Mouse (Mus musculus): ENCODE data around the gene Thumpd2. TPM values are rescaled to one million over a fixed set of nuclear protein-coding genes. Genes with fewer than 3 reads are reported as not detected.

The Thumpd2 gene
- polyA plus RNA-seq, 1 experiment from 2014 or later, result 12.3 TPM

DNA sequence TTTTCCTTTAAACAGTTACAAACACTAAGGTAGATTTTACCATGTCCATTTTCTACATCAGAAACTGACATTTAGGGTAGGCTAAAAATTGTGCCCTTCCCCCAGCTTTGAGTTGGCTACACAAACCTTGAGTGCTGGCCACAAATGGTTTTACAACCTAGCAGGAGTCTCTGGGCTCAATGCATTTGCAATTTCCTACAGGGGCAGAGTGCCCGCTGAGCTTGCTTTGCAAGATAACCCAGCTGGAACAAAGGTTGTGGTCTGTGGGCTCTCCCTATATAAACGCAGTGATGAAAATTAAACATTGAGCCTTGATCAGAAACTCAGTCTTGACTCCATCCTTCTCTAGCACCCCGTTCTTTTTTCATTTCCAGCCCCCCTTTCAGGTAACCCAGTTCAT is 8.8 kb downstream of the Thumpd2 start:
- Histone ChIP-seq H3K4me2 (no peak overlapping the region), H3K9me3 (replicated peaks) (no peaks in the 10 kb centered on the region), H3K27me3 (no peaks in the 10 kb centered on the region), H3K27ac (no peak overlapping the region), H3K4me1 (no peaks in the 10 kb centered on the region), H3K9ac (no peak overlapping the region), H3K4me3 (no peak overlapping the region), H3K36me3 (ENCODE audit: poor library complexity, severe bottlenecking) (peaks cover 24% of the 10 kb centered on the region)
- ATAC-seq, result no peak
- WGBS, result 69% methylated on average over 3 of the region's 3 CpGs

DNA sequence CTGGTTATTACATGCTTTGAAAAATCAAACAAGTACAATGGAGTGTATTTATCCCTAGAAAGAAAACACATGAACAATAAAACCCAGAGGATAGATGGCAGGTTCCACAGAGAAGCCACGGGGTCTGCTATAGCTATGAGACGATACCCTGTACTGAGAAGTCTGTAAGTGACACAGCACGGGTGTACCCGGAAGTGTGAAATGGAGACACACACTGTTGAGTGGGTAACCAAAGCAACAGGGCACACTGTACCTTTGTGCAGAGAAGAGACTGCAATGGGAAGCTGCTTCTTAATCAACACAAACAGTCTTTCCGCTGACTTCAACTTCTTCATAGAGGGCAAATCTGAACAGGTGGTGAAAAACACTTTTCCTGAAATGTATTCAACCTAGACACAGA is 9.4 kb downstream of the Thumpd2 start:
- no peak overlapping the region for H3K4me2 ChIP-seq
- no peak overlapping the region for H3K27ac ChIP-seq
- no peaks in the 10 kb centered on the region for H3K27me3 ChIP-seq
- H3K4me1 ChIP-seq, result no peaks in the 10 kb centered on the region
- H3K36me3 ChIP-seq (ENCODE audit: poor library complexity, severe bottlenecking), result peaks cover 24% of the 10 kb centered on the region
- WGBS, result 96% methylated on average over 5 of the region's 5 CpGs
- no peak for ATAC-seq
- no peaks in the 10 kb centered on the region for H3K9me3 ChIP-seq (replicated peaks)
- H3K4me3 ChIP-seq, result no peak overlapping the region
- no peak overlapping the region for H3K9ac ChIP-seq

DNA sequence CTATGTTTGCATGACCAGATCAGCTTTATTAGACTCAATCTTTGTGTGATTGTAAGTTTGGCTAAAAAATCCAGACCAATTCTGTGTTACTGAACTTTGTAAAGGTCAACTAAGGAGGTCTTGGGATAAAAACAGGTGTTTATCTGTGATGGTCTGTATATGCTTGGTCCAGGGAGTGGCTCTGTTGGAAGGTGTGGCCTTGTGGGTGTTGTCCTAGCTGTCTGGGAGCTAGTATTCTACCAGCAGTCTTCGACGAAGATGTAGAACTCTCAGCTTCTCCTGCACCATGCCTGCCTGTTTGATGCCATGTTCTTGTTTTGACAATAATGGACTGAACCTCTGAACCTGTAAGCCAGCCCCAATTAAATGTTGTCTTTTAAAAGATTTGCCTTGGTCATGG is 11.6 kb downstream of the Thumpd2 start:
- Histone ChIP-seq H3K27me3 (no peaks in the 10 kb centered on the region), H3K27ac (no peak overlapping the region), H3K9ac (no peak overlapping the region), H3K4me1 (no peaks in the 10 kb centered on the region), H3K36me3 (ENCODE audit: poor library complexity, severe bottlenecking) (peaks cover 27% of the 10 kb centered on the region), H3K4me3 (no peak overlapping the region), H3K4me2 (no peak overlapping the region), H3K9me3 (replicated peaks) (no peaks in the 10 kb centered on the region)
- no peak for ATAC-seq
- WGBS, result 86% methylated on average over 2 of the region's 2 CpGs

DNA sequence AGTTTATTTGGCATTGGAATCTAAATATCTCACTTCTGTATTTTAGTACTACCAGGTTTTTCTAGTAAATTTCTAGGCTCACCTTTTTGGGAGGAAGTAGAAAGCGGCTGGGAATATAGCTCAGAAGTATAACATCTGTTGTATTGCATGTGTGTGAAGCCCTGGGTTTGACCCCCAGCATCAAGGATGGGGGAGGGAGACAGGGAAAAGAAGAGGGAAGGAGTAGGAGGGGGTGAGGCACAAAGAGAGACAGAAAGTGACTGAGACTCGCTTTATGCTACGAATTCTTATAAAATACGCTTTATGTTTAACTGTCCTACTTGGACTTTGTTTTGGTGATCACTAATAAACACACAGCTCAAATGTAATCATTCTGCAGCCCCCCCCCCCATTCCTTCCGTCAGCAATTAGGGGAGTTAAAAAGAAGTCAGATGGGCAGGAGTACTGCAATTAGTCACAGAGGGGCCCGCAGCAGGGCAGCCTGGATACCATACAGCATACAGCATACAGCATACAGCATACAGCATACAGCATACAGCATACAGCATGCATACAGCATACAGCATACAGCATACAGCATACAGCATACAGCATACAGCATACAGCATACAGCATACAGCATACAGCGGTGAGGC is 16.8 kb downstream of the Thumpd2 start:
- no peak for ATAC-seq
- 79% methylated on average over 7 of the region's 7 CpGs for WGBS

DNA sequence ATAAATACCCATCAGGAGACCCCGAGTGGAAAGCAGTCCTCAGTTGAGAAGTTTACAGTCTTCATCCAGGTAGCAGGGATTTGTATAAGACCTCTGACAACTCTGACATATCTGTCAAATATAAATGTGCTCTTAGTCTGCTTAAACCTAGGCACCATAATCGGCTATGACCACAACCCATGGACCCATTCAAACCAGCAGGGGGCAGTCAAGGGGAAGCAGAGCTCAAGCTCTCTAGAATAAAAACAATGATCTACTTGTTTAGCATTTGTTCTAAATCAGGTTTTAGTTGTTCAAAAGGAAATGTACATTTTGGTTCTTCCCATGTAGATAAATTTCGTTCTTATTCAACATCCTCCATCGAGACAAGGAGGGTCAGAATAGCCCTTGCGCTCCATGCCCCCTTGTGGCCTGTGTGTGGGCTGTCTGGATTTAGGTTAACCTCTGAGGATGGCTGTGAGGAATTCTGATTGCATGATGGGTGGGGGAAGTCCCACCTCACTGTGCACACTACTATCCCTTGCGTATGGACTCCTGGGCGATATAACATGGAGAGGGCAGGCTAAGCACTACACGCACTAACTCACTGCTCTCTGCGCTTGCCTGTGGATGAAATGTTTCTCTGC is 19.2 kb downstream of the Thumpd2 start:
- H3K4me1 ChIP-seq, result 0 out of 2 replicates have a peak, but pooled peaks cover 4% of the 10 kb centered on the region
- no peak overlapping the region for H3K9ac ChIP-seq
- no peak overlapping the region for H3K4me3 ChIP-seq
- peaks cover 27% of the 10 kb centered on the region; the same call in 1 of the 2 replicates for H3K36me3 ChIP-seq (ENCODE audit: poor library complexity, severe bottlenecking)
- WGBS, result 94% methylated on average over 9 of the region's 9 CpGs
- no peaks in the 10 kb centered on the region for H3K9me3 ChIP-seq (replicated peaks)
- no peaks in the 10 kb centered on the region for H3K27me3 ChIP-seq
- no peak overlapping the region for H3K4me2 ChIP-seq
- no peak for ATAC-seq
- no peak overlapping the region for H3K27ac ChIP-seq

More for the DNA sequence above, 16.8 kb downstream of the Thumpd2 start:
- Histone ChIP-seq H3K27me3 (no peaks in the 10 kb centered on the region), H3K4me1 (0 out of 2 replicates have a peak, but pooled peaks cover 4% of the 10 kb centered on the region), H3K9ac (no peak overlapping the region), H3K27ac (no peak overlapping the region), H3K4me2 (no peak overlapping the region), H3K9me3 (replicated peaks) (no peaks in the 10 kb centered on the region), H3K36me3 (ENCODE audit: poor library complexity, severe bottlenecking) (peaks cover 26% of the 10 kb centered on the region), H3K4me3 (no peak overlapping the region)

DNA sequence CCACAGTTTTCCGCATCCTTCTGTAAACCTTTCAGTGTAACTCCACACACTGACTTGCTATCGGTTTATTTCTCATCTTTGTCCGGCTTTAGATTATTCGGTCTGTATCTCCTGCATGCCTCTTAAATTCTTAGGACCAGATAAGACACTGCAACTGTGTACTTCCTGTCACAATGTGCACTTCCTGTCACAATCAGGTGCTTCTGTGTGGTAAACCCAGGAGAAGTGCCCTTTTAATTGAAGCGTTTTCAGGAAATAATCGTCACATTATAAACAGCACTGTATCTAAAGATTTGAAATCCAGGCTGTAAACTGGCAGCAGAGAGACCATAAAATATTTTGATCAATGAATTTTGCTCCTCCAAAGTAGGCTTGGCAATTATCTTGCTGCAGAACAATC is 19.8 kb downstream of the Thumpd2 start:
- 94% methylated on average over 6 of the region's 6 CpGs for WGBS
- Histone ChIP-seq H3K27me3 (no peaks in the 10 kb centered on the region), H3K4me2 (no peak overlapping the region), H3K9me3 (replicated peaks) (no peaks in the 10 kb centered on the region), H3K9ac (no peak overlapping the region), H3K4me1 (0 out of 2 replicates have a peak, but pooled peaks cover 4% of the 10 kb centered on the region), H3K27ac (no peak overlapping the region), H3K36me3 (ENCODE audit: poor library complexity, severe bottlenecking) (peaks cover 29% of the 10 kb centered on the region; the same call in 1 of the 2 replicates), H3K4me3 (no peak overlapping the region)
- ATAC-seq, result no peak

DNA sequence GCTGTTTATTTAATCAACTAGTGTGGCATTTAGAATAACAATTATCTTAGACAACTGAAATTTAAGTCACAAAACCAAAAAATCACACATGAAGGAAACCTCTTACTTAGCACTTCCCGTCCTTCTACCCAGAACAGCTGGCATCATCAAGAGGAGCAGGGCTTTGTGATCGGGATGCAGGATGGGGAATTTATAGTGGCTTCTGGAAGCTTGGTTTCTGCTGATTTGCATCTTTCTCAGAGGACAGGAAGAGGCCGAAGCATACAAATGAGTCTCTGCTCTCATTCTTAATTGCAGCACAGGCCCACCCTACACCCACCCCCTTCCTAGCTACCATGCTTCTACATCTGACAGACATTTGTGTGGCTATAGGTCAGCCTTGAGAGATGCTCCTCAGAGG is 20.5 kb downstream of the Thumpd2 start:
- Histone ChIP-seq H3K9me3 (replicated peaks) (no peaks in the 10 kb centered on the region), H3K27ac (peak overlapping the region; percentile 27; the same call in 1 of the 2 replicates), H3K9ac (no peak overlapping the region), H3K4me1 (0 out of 2 replicates have a peak, but pooled peaks cover 4% of the 10 kb centered on the region), H3K4me2 (no peak overlapping the region), H3K36me3 (ENCODE audit: poor library complexity, severe bottlenecking) (peaks cover 31% of the 10 kb centered on the region; the same call in 1 of the 2 replicates), H3K27me3 (no peaks in the 10 kb centered on the region), H3K4me3 (no peak overlapping the region)
- WGBS, result 65% methylated on average over 3 of the region's 3 CpGs
- ATAC-seq, result peak; percentile 59

DNA sequence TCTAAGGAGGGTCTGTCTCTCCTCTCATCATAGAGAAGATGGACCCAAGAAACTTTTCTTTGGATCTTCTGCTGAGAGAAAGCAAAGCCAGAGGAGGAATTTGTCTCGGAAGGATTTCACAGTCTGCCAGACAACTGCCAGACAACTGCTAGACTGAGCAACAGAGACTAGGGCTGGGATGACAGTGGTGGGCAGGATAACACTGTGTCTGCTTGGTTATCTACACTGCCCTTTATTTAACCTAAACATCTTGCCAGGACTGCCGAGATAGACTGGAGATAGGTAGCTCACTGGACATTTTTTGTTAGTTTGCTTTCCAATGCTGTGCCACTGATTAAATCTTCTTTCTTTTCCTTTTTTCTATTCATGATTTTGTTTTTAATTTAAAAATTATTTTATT is 23.2 kb downstream of the Thumpd2 start:
- H3K27ac ChIP-seq, result no peak overlapping the region
- ATAC-seq, result no peak
- no peaks in the 10 kb centered on the region for H3K27me3 ChIP-seq
- H3K4me3 ChIP-seq, result no peak overlapping the region
- H3K9ac ChIP-seq, result no peak overlapping the region
- H3K36me3 ChIP-seq (ENCODE audit: poor library complexity, severe bottlenecking), result peaks cover 47% of the 10 kb centered on the region
- 0 out of 2 replicates have a peak, but pooled peaks cover 4% of the 10 kb centered on the region for H3K4me1 ChIP-seq
- WGBS, result 94% methylated on average over 2 of the region's 2 CpGs
- no peaks in the 10 kb centered on the region for H3K9me3 ChIP-seq (replicated peaks)
- H3K4me2 ChIP-seq, result no peak overlapping the region

DNA sequence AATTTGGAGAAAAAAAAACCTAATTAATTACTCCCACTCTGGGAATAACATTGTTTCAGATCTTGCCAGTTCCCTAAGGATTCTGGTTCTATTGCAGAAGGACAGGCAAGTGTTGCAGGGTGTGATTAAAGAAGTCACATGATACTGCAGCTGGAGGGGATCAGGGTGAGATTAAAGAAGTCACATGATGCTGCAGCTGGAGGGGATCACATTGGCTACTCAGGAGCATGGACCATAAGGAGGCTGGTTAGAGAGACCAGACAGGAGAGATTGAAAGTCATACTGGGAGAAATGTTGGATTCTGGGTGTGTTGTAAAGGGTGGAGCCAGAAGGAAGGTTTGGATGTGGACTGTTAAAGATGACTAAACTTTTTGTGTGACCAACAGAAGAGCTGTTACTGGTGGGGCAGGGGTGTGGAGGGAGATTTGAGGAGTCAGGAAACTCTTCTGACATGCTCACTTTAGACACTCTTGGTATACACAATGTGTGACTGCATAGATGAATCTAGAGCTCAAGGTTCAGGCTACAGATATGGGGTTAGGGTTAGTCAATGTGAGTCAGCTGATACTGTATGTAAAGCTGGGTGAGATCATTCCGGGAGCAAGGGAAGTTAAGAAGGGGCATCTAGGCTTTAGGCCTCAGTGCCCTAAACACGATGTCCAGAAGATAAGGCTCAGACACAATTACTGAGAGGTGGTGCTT is 26.0 kb downstream of the Thumpd2 start:
- WGBS, result 96% methylated on average over 2 of the region's 2 CpGs
- no peak overlapping the region for H3K4me3 ChIP-seq
- H3K9me3 ChIP-seq (replicated peaks), result no peaks in the 10 kb centered on the region
- ATAC-seq, result no peak
- H3K27me3 ChIP-seq, result no peaks in the 10 kb centered on the region
- H3K36me3 ChIP-seq (ENCODE audit: poor library complexity, severe bottlenecking), result peaks cover 47% of the 10 kb centered on the region
- H3K27ac ChIP-seq, result no peak overlapping the region
- no peaks in the 10 kb centered on the region for H3K4me1 ChIP-seq
- no peak overlapping the region for H3K4me2 ChIP-seq
- no peak overlapping the region for H3K9ac ChIP-seq

DNA sequence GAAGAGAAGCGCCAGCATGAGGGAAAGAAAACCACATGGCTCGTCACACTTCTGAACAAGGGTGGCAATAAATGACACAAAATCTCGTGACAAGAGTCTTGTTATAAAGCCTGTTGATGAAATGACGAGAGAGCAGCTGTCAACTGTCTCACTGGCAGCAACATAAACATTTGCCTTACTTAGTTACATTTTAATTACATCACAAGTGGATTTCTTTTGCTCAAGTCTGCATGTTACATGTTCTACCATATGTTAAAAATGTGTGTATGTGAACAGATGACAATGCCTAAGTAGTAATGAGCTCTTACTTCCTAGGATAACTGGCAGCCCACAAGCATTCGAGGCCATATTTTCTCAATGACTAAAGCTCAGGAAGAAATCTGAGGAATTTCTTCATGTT is 29.5 kb downstream of the Thumpd2 start:
- peak; percentile 48; the same call in 1 of the 2 replicates for ATAC-seq
- 72% methylated on average over 5 of the region's 5 CpGs for WGBS
- H3K9ac ChIP-seq, result no peak overlapping the region
- H3K36me3 ChIP-seq (ENCODE audit: poor library complexity, severe bottlenecking), result peaks cover 36% of the 10 kb centered on the region
- H3K4me2 ChIP-seq, result no peak overlapping the region
- no peak overlapping the region for H3K27ac ChIP-seq
- no peak overlapping the region for H3K4me3 ChIP-seq
- H3K4me1 ChIP-seq, result no peaks in the 10 kb centered on the region
- no peaks in the 10 kb centered on the region for H3K27me3 ChIP-seq
- H3K9me3 ChIP-seq (replicated peaks), result no peaks in the 10 kb centered on the region

DNA sequence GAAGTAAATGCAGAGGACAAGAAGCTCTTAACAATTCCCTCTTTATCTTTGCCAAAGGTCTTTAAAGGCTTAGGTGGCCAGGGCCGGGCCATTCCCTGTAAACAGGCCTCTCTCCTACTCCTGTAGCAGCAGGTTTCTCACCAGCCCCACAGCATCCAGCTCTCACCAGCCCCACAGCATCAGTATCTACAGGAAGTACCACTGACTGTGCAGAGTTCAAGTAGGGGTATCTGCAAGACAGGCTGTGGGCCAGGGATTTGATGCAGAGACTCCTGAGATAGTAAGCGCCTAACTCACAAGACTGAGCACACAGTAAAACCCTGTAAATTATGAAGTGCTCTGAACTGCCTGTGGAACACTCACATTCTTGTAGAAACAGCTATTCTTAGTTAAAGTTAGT is 31.9 kb downstream of the Thumpd2 start:
- Histone ChIP-seq H3K9ac (no peak overlapping the region), H3K27ac (no peak overlapping the region), H3K4me2 (no peak overlapping the region), H3K4me1 (no peaks in the 10 kb centered on the region), H3K4me3 (no peak overlapping the region), H3K36me3 (ENCODE audit: poor library complexity, severe bottlenecking) (peaks cover 42% of the 10 kb centered on the region), H3K27me3 (no peaks in the 10 kb centered on the region), H3K9me3 (replicated peaks) (no peaks in the 10 kb centered on the region)
- WGBS, result 85% methylated on average over 2 of the region's 2 CpGs
- no peak for ATAC-seq

DNA sequence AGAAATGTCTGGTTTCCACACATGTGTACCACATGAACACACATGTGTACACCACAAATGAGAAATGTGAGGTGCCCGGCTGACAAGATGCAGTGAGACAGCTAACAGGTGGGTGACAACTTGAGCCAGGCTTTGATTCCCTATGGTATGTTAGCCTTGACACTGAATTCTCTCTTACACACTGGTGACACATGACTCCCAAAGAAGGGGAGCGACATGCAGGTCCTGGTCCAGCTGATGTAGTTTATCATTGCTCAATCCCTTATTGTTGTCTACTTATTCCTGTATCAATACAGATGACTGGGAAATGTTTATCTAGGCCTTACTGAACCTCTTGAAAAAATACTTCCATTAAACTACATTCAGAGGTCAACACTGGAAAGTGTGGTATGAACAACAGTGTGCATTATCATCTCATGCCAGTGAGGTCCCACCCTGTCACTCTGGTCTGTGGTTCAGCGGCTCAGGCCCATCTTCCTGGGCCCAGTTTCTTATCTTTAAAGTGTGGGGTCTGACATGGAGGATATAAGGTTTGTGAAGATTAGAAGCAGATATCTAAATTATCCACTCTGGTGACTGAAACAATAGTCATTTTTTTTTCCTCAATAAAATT is 32.9 kb downstream of the Thumpd2 start:
- Histone ChIP-seq H3K4me3 (no peak overlapping the region), H3K4me1 (no peaks in the 10 kb centered on the region), H3K9me3 (replicated peaks) (no peaks in the 10 kb centered on the region), H3K27ac (no peak overlapping the region), H3K36me3 (ENCODE audit: poor library complexity, severe bottlenecking) (peaks cover 36% of the 10 kb centered on the region), H3K27me3 (no peaks in the 10 kb centered on the region), H3K9ac (no peak overlapping the region), H3K4me2 (no peak overlapping the region)
- whole genome bisulfite sequencing, result 92% methylated on average over 3 of the region's 3 CpGs
- ATAC-seq, result no peak

All from forebrain, embryonic 13.5 days (tissue).